Mouse (Mus musculus): Measurements from ENCODE around the gene Ssbp3.

Ssbp3 gene

DNA sequence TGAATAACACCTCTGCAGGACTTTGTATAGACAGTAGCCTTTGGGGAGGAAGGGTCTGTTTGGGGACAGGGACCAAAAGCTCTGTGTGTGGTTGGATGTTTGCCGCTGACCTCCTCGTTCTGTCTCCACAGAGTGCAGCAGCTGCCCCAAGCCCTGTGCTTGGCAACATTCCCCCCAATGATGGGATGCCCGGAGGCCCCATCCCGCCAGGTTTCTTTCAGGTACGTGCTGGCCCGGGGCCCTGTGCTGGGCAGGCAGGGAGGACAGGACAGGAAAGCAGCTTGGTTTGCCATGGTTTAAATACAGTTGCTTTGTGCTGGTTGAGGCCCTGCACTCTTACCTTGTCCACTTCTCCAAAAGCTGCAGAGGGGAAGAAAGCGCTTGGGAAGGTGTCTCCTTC lies 99.0 kb downstream of the Ssbp3 start:
- no peak for DNase-seq (ENCODE audit: low read depth, low spot score)

DNA sequence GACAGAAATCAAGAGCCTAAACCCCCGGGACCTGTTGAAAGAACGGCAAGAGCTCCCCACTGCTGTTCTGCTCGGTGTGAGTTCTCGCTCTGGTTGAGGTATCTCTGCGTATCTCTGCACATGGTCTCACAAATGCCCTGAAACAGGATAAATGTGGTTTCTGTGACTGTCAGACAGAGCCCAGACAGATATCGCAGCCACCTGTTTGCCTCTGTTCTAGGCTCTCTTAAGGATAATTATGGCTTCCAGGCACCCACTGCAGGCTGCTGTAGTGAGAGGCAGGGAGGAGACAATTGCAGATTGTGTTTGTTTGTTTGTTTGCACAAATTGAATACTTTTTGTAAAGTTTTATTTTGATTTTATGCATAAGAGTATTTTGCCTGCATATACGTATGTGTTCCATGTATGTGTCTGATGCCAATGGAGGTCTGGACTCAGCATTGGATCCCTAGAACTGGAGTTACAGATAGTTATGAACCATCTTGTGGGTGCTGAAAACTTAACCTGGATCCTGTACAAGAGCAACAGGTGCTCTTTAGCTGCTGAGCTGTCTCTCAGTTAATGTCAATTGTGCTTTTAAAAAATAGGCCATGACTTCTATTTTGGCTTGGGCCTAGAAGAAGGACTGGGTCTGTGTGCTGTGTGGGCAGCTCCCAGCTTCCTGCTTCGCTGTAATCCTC lies 101.0 kb downstream of the Ssbp3 start:
- no peak for DNase-seq (ENCODE audit: low read depth, low spot score)

DNA sequence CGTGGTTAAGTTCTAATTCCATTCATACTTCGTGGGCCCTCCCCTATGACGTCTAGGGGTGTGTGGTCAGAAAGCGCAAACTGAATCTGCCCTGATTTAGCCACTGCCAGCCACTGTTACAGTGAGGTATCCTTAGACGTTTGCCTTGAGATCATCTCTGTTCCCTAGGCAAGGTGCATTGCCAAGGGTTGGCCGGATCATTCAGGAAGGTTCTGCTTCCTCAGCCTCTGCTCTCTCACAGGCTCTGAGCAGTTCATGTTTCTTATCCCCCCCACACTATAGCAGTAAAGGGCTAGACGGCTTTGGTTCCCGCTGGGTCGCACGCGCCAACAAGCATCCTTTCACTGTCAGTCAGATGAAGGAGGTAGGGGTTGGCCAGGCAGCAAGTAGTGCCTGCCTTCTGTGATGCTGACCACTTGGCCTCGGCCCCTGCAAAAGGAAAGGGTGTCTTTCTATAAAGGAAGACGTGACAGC lies 101.5 kb downstream of the Ssbp3 start:
- peak; percentile 68 for DNase-seq (ENCODE audit: low read depth, low spot score)

DNA sequence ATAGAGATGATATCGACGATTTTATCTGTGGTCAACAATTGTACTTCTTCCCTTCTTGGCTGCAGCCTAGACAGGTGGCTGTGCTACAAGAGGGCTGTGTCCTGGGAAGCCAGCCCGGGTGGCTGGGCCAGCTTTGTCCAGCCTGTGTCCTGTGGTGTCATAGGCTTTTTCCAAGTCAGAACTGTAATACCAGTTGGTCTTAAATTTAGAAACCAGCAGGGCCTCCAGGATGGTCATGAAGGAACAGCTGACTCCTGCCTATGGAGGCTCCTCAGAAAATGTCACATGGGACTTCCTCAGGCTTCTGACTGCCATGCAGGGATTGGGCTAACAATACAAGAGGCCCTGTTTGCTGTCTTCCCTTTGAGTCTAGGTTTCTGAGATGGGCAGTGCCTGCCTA lies 102.1 kb downstream of the Ssbp3 start:
- peak; percentile 78 for DNase-seq (ENCODE audit: low read depth, low spot score)

DNA sequence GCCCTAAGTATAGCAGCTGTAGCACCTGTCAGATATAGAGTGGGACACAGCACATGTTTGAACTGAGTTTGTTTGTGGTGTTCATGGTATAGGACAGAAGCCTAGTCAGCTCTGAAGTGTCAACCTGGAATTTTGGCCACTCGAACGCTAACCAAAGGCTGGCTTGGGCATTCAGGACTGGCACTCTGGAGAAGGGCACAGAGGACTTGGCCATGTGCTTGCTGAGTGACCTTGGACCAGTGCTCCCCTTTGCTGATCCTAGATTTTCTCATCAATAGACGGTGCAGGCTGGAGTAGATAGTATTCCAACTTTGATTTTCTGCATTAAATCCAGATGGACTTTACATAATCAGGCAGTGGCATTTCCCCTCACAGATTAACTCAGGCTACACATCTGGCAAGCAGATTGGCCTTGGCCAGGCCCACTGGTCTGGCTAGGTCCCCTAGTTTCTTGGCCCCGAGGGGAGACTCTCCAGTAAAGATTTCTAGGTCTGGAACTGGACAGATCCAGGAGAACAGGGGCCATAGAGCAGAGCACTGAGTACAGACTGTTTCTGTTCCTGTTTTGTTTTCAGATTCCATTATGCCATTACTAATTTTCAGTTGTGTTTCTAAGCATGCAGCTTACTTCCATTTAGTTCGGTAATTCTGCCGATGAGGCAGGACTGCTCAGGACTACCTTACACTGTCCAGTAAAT lies 102.8 kb downstream of the Ssbp3 start:
- peak; percentile 50 for DNase-seq (ENCODE audit: low read depth, low spot score)

DNA sequence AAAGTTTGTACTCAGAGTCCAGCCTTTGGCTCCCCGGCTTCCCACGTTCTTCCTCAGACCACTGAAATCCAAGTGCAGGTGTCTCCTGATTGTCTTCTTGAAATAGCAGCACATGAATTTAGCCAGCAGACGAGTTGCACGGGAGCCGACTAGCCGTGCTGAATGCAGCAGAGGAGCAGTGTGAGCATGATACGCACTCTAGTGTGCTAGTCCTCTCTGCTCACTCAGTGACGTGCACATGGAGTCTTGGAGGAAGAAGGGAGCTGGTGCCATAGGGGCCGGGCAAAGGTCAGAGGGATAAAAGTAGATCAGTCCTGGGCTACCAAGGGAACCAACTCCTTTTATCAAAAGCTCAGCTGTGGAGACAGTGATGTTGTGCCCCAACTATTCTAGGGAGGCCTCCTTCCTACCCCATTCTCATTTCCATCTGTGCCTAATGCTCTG lies 103.3 kb downstream of the Ssbp3 start:
- DNase-seq (ENCODE audit: low read depth, low spot score) = no peak

DNA sequence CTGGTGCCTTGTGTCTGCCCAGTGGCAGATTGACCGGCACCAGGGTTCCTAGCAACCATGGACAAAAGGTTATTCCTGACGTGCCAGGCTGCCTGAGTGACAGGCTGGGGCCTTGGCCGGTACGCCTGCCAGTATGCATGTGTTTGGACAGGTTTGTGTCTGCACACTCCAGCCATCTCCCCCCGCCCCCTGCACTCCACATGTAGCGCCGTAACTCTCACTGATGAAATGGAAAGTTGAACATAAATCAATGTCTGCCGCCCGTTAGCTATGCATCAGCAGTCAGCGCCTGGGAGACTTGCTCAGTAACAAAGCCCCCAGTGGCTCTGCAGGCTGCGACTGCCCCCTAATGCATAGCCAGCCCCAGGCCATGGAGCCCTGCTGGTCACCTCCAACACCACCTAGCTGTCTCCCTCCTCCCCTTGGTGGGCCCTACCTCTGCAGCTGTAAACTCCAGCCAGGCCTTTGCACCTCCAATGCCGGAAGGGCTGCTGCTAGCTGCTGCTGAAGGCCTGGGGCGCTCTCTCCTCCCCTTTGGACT lies 105.5 kb downstream of the Ssbp3 start:
- DNase-seq (ENCODE audit: low read depth, low spot score) = no peak

DNA sequence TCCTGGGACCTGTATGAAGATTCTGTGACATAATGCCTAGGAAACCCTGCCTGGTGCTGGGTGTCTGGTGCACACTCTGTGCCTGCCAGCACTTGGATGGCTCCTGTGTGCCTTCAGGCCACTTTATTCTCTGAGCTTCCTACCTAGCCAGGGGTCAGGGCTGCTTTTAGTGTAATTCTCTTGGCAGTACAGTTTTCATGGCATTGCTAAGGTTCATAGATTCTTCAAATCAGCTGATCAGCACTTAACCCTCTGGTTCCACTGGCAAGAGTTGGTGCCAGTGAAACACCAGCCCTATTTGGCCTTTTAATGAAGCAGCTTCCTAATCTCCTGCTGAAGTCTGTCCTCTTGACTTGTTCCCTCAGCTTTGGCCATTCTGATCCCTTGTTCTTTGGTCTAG lies 106.8 kb downstream of the Ssbp3 start:
- no peak for DNase-seq (ENCODE audit: low read depth, low spot score)

DNA sequence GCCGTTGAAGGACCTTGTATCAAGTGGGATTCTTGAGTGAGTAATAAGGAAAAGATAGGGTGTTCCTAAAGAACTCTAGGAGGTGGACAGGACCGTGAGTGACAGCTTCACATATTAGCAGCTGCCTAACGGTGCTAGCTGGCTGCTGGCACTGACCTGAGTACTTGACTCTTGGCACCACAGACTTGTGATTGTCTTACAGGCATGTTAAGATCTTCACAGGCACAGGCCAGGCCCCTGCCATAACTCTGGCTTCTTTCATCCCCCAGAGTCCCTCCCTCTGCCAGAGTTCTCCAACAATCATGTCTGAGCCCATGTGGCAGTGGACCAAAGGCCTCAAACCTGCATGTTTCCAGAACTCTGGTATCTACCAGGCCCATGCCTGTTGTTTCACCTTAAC lies 108.0 kb downstream of the Ssbp3 start:
- DNase-seq (ENCODE audit: low read depth, low spot score) = peak; percentile 59

DNA sequence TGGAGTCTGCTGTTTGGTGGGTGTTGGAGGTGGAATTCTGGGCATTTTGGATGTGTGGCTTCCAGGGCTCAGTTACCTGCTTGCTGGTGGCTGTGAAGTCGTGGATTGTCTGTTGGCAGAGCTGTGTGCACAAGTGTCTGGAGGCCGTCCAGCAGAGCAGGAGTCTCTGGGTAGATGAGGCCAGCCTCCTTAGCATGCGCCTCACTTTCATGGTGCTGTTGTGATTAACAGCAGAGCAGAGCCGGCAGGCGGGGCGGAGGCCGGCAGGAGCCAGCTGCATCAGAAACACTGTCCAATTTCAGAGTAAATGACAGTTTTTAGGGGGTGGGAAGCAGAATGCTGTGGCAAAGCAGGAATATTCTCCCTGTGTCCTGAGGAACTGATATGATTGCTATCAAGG lies 108.5 kb downstream of the Ssbp3 start:
- no peak for DNase-seq (ENCODE audit: low read depth, low spot score)

DNA sequence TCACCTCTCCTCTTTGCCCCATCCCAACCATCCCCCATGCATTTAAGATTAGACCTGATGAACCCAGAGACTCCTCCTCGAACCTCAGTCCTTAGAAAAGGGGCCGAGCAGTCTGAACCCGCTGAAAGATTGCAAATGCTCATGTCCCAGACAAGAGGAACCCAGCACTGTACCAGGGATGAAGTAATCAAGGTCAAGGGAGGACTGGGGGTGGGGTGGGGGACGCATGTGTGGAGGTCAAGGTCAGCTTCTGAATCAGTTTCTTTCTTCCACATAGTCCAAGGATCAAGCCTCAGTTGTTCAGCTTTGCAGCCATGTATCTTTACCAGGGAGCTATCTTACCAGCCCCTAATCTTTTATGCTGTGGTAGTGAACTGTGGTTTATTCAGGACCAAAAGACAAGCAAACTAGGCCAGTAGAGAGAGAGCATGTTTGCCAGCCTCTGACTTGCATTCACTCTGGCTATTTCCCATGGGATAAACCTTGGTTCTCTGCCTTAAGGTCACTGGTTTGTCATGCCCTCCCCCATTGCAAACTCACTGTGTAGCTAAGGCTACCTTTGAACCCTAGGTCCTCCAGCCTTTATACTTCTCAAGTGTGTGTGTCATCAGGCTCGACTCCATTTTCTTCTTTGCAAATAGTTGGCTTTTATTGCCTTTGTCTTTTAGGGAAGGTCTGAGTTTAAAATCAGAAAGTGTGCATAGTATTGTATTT lies 109.9 kb downstream of the Ssbp3 start:
- DNase-seq (ENCODE audit: low read depth, low spot score) = no peak

DNA sequence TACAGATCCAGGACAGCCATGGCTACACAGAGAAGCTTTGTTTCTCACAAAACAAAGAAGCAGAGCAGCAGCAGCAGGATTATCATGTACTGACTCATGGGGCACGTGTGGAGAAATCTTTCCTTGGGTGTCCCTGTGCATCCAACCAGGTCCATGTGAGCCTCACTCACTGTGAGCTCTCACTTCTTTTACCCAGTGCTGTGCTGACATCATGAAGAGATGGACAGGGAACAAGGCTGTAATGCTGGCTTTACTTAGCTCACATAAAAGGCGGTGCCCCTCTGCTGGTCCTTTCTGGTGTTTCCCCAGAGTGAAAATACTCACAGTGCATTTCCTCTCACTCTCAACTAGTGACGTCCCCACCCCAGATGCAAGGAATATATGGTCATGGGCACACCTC lies 111.0 kb downstream of the Ssbp3 start:
- no peak for DNase-seq (ENCODE audit: low read depth, low spot score)

DNA sequence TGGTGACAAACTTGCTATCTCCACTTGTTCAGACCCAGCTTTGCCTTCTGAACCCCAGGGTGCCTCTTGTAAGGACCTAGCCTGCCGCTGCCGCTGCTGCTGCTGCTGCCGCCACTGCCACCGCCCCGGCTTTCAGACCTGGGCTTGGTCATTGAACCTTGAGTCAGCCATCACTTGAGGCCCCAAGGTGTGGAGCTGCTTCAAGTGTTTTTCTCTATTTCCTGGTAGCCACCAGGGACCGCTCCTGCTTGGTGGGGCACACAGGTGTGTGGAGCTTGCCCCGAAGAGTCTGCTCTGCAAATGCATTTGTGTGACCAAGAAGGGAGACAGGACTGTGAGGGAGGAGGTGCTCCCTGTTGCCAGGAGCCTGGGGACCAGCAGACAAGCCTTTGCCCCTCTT lies 114.4 kb downstream of the Ssbp3 start:
- no peak for DNase-seq (ENCODE audit: low read depth, low spot score)

DNA sequence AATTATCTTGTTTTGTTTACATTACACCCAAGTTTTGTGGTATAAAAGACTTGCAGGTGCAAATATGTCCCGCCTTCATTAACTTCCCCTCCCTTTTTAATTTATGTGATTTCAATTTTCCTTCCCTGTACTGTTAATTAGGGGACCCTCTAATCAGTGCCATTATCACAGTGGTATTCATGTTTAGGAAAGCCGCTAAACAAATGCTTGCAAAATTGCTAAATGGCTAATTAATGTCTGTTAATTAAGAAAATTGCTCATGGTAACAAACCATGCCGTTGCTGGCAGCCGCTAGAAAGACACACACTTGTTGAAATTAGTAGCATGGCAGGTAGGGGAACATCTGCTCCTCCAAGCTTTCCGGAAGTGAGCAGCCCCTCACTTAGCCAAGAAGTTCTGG lies 114.9 kb downstream of the Ssbp3 start:
- DNase-seq (ENCODE audit: low read depth, low spot score) = no peak

DNA sequence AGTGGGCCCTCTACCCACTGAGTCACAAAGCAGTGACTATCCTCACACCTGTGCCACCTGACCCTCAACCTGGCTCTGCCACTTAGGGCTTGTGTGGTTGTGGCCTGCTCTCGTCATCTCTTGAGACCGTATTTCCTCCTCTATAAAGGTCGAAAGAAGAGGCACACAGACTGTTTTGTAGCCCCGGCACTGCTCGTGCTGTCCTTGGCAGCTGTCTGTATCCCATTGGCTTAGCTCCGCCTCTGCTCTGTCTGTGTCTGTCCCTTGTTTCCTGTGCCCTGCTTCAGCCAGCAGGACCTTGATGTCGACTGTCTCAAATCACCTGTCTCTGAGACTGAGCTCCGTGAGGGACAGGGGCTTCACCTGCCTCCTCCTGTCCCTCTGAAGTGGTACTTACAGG lies 116.0 kb downstream of the Ssbp3 start:
- DNase-seq (ENCODE audit: low read depth, low spot score) = no peak

DNA sequence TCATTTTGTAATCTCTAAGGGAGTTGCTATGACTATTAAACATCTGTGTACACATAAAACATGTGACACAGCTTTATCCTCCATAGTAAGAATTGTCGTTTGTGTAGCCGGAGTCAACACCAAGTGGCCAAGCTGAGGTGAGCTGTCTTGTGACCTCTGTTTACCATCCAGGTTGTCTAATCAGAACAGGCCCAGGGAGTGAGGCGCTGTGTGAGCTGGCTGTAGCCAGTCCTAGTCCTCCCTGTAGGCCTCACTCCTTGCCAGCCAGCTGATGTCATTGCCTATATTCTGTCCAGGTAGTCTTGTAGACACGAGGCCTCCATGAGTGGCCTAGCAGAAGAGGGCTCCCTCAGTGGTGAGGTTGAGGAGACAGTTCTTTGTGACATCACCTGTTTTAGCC lies 125.2 kb downstream of the Ssbp3 start:
- no peak for DNase-seq (ENCODE audit: low read depth, low spot score)

DNA sequence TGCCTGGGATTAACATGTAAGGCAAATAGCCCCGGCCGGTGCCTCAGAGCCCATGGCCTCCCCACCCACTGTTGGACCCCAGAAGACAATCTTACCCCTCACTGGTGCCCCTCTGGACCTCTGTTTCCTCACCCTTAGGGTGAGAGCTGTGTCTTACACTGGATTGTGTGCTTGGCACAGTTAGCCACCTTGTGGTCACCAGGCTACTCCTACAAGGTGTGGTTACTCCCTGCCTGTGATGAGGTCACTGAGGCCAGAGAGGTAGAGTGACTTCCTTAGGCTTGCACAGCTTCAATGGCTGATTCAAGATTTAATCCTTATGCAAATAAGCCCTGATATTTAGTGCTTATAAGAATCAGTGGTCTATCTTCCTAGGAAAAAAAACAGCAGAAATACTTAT lies 126.5 kb downstream of the Ssbp3 start:
- no peak for DNase-seq (ENCODE audit: low read depth, low spot score)

DNA sequence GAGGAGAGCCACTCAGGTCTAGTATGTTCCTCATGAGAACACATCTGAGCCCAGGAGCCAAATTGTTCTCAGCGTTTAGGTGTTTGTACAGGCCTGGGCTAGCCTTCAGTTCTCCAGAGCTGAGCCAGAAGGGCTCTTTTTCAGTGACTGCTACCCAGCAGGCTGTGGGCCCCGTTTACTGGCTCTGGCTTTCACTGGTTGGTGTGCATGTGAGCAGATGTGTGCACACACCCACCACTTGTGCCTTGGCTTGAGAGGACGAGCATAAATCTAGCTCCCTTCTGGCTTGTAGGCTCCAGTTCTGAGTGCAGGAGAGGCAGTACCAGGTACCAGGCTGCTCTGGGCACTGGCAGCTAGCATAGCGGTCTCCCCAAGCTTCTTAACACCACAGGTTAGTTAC lies 127.8 kb downstream of the Ssbp3 start:
- no peak for DNase-seq (ENCODE audit: low read depth, low spot score)

DNA sequence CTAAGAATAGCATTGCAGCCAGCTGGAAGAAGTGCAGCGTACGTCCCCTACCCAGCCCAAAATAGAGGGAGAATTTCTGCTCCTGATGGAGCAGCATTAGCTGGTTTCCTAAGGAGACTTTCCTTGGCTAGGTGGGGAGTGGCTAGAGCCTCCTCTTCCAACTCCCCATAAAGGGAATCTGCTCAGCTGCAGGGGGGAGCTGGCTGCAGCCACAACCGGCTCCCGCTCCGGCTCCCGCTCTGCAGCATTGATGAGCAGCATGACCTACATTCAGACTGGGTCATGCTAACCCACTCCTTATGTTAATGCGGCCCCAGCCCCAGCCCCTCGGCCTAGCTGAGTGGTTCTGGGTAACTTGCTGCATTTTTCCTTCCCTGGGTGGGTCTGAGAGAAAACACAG lies 128.8 kb downstream of the Ssbp3 start:
- no peak for DNase-seq (ENCODE audit: low read depth, low spot score)

DNA sequence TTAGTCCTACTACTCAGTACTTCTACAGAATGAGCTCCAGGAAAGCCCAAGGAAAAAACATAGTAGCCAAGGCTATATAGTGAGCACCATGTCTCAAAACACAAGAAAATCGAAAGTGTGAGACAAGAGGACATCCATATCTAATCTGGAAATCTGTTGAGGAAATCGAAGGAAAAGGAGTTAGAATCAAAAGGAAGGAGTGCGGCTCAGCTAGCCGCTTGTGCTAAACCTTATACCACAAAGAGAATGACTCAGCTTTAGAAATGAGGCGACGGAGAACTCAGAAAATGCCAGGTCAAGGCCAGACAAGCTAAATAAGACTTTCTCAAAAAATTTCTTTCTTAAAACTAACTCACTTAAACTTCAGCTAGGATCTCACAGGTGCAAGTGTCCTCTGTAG lies 131.8 kb downstream of the Ssbp3 start:
- no peak for DNase-seq (ENCODE audit: low read depth, low spot score)

DNA sequence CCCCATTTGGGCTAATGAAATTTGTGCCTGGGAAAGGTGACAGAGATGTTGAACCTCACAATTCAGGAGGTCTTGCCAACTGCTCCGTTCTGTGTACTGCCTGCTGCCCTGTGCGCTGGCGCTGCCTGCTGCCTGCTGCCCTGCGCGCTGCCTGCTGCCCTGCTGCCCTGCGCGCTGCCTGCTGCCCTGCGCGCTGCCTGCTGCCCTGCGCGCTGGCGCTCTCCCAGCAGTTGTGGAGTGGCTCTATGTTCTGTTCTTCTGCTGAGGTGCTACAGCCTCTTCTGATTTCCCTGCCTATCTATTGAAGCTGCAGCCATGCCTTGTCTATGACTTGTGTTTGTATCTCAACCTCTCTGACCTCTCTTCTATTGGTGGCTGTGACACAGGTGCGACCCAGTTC lies 134.7 kb downstream of the Ssbp3 start:
- no peak for DNase-seq (ENCODE audit: low read depth, low spot score)

DNA sequence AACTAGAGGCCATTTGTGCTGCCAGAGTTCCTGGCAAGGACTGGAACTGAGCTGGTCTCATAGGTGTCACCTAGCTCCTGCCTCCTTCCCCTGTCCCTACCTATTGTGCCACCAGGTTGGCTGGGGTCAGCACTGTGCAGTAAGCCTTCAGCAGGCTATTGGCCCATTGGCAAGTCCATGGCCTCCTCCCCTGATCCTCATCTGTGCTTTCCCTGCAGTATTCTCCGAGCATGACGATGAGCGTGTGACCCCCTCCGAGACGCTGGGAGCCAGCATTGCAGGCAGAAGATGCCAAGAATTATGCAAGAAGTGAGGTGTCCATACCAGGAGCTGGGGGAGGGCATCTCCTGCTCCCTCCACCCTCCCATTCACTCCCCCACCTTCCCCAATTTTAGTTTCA lies 137.3 kb downstream of the Ssbp3 start:
- no peak for DNase-seq (ENCODE audit: low read depth, low spot score)
